Mouse (Mus musculus) liver, embryonic 11.5 days (tissue): Measurements from ENCODE around the gene Prpf39. TPM values are rescaled to one million over a fixed set of nuclear protein-coding genes. Genes with fewer than 3 reads are reported as not detected.

ENCODE experiments used
- ATAC-seq: fragments of 200-750 bp; cut with Nextera tagmentation; replicated peaks from 2 replicates; pipeline ENCODE4 v1.8.0; 2017; ENCODE audit warnings: moderate number of reproducible peaks, mild to moderate bottlenecking, moderate TSS enrichment, moderate library complexity; ENCODE audit not compliant: low FRiP score
- DNase-seq: peaks from one replicate; pipeline ENCODE4 v3.0.0-alpha.2; 2017; ENCODE audit warnings: low spot score
- H3K27ac ChIP-seq: fragments of 300-500 bp; sonication (generic); 2 replicates; pipeline ENCODE4 v1.5.1; 2014; ENCODE audit warnings: mild to moderate bottlenecking, low read depth, low read length, control low read depth
- H3K27me3 ChIP-seq: fragments of 300-500 bp; sonication (generic); replicated peaks from 2 replicates; pipeline ENCODE4 v1.6.1; 2014; ENCODE audit warnings: low read length, mixed read lengths; ENCODE audit not compliant: control insufficient read depth, insufficient read depth
- H3K36me3 ChIP-seq: fragments of 300-500 bp; sonication (generic); 2 replicates; pipeline ENCODE4 v1.6.1; 2014; ENCODE audit warnings: mild to moderate bottlenecking, low read length, moderate library complexity, mixed read lengths; ENCODE audit not compliant: control insufficient read depth, insufficient read depth
- H3K4me1 ChIP-seq: fragments of 300-500 bp; sonication (generic); replicated peaks from 2 replicates; pipeline ENCODE4 v1.6.1; 2014; ENCODE audit warnings: low read length, mixed read lengths; ENCODE audit not compliant: control insufficient read depth, insufficient read depth
- H3K4me2 ChIP-seq: fragments of 300-500 bp; sonication (generic); 2 replicates; pipeline ENCODE4 v1.6.1; 2014; ENCODE audit warnings: mild to moderate bottlenecking, control low read depth, moderate library complexity
- H3K4me3 ChIP-seq: fragments of 300-500 bp; sonication (generic); 2 replicates; pipeline ENCODE4 v1.5.1; 2014; ENCODE audit warnings: low read depth, low read length, control low read depth
- H3K9ac ChIP-seq: fragments of 300-500 bp; sonication (generic); 2 replicates; pipeline ENCODE4 v1.6.1; 2014; ENCODE audit warnings: low read depth, low read length, control low read depth
- H3K9me3 ChIP-seq: fragments of 300-500 bp; sonication (generic); 2 replicates; pipeline ENCODE4 v1.6.1; 2016; ENCODE audit warnings: low read length, inconsistent platforms, mixed read lengths; ENCODE audit not compliant: control insufficient read depth
- WGBS: fragments of 180-500 bp; shearing (Covaris S2); extraction: QIAGEN DNeasy Blood & Tissue Kit; methylation state at CpG from one replicate; pipeline ENCODE4 v1.1.7; 2014; 5-methylcytosine and 5-hydroxymethylcytosine counted together
- polyA plus RNA-seq: library from polyadenylated mRNA; unstranded; fragments of >200 nt; fragmentation: Nextera tagmentation; extraction: Ambion mirVana; gene quantifications from 2 replicates; pipeline ENCODE4 v1.2.1, GENCODE M21; 2014

The Prpf39 gene
- polyA plus RNA-seq, result 46.1 and 46.8 TPM in 2 replicates

DNA sequence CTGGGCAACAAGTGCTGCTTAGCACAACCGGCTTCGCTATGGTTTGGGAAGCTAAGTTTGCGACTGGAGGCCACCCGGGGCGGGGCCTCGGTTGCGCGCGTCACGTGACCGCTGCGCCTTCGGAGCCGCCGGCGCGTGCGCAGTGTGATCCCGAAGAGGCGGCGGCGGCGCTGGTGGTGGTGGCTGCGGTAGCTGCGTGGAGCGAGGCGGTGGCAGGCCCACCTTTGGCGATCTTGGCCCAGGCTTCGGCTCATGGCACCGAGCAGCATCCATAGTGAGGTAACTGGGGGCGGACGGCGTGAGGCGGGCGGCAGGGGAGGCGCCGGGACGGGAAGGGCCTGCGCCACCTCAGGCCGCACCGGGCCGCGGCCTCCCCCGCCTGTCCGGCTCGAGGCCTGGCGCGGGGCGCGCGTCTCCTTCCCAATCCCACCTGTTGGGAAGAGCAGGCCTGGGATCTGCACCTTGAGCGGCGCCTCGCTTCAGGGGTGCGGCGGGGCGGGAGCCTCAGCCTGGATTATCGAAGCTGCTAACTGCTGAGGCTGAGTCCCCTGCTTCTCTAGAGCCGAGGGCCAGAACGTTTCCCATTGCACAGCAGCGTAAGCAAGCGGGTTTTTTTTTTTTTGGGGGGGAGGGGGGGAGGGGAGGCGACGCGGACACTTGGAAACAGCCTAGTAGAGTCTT lies at the start of gene Prpf39:
Prpf39 (plus strand) TSS at position 144 of the 681 bp plus-strand sequence.
- no peaks in the 10 kb centered on the region for H3K27me3 ChIP-seq
- peak within 1 kb of the TSS; percentile 75 for H3K4me2 ChIP-seq
- peaks cover 13% of the 10 kb centered on the region; the same call in 1 of the 2 replicates for H3K4me1 ChIP-seq
- H3K27ac ChIP-seq, result peak within 1 kb of the TSS; percentile 82
- DNase-seq (peak; percentile 86), ATAC-seq (peak; percentile 94)
- no peaks in the 10 kb centered on the region for H3K36me3 ChIP-seq
- peak within 1 kb of the TSS; percentile 94 for H3K4me3 ChIP-seq
- H3K9me3 ChIP-seq, result no peaks in the 10 kb centered on the region
- under 1% methylated on average over 65 of the region's 65 CpGs for WGBS
- peak within 1 kb of the TSS; percentile 97 for H3K9ac ChIP-seq

DNA sequence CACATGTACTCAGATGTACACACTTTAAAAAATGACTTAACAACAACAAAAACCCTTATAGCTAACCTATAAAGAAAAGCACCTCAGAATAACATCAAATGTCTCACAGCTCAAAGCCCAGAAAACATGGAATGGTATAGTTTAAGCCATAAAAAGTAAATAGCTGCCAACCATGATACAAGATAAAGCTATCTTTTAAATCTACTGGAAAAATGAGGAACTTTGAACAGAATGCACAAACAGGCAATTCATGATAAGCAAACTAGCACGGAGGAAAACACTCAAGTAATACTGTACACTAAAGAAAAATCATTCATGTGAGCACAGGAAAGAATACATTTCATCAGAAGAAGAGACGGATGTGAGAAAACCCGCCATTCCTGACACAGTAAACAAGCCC lies 28.4 kb upstream of the Prpf39 start:
- no peak overlapping the region for H3K4me2 ChIP-seq
- DNase-seq (no peak), ATAC-seq (no peak)
- H3K27me3 ChIP-seq, result no peaks in the 10 kb centered on the region
- no peak overlapping the region for H3K4me3 ChIP-seq
- no peak overlapping the region for H3K27ac ChIP-seq
- no peaks in the 10 kb centered on the region for H3K4me1 ChIP-seq
- no peaks in the 10 kb centered on the region for H3K9me3 ChIP-seq
- no peak overlapping the region for H3K9ac ChIP-seq
- peaks cover 24% of the 10 kb centered on the region for H3K36me3 ChIP-seq
- 84% methylated on average over 3 of the region's 3 CpGs for WGBS

DNA sequence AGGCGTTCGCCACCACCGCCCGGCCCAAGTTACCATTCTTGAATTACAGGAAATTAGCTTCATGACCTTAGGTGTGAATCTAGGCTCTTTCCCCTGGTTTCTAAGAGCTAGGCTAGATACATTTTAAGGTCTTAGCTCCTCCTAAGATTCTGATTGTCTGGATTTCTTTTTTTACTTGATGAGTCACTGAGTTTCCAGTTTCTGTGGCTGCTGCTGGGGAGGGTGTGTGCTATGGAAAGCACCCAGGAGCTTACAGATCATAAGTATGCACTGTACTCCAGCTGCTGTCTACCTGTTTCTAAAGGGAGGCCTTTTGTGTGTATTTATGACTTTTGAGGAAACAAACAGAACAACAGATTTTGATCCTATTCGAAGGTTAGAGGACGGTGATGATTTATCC lies 13.3 kb upstream of the Prpf39 start:
- Histone ChIP-seq H3K4me3 (no peak overlapping the region), H3K27ac (no peak overlapping the region), H3K9ac (no peak overlapping the region), H3K36me3 (no peaks in the 10 kb centered on the region), H3K27me3 (no peaks in the 10 kb centered on the region), H3K4me2 (no peak overlapping the region), H3K4me1 (no peaks in the 10 kb centered on the region), H3K9me3 (no peaks in the 10 kb centered on the region)
- DNase-seq (no peak), ATAC-seq (no peak)
- 98% methylated on average over 6 of the region's 6 CpGs for whole genome bisulfite sequencing

DNA sequence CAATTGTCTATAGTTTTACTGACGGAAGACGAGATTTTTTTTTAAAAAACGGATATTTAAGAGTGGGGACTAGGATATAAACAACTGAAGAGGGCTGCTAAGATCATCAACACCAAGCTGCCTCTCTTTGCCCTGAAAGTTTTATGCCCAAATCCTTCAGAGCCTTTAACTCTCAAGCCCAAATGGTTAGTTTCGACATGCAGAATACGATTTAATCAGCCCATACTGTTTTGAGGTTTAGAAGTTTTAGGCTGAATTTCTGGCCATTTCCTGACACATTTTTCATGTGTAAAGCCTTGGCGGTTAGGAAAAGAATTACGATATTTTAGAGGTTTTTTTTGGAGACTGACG lies 319 bp upstream of the Prpf39 start:
- WGBS, result 48% methylated on average over 8 of the region's 8 CpGs
- Histone ChIP-seq H3K4me3 (peak overlapping the region; percentile 94), H3K9ac (peak overlapping the region; percentile 97), H3K27me3 (no peaks in the 10 kb centered on the region), H3K36me3 (no peaks in the 10 kb centered on the region), H3K4me1 (peaks cover 13% of the 10 kb centered on the region; the same call in 1 of the 2 replicates), H3K27ac (no peak overlapping the region), H3K9me3 (no peaks in the 10 kb centered on the region), H3K4me2 (peak overlapping the region; percentile 75)
- ATAC-seq, result peak; percentile 21; the same call in 1 of the 2 replicates
- no peak for DNase-seq

DNA sequence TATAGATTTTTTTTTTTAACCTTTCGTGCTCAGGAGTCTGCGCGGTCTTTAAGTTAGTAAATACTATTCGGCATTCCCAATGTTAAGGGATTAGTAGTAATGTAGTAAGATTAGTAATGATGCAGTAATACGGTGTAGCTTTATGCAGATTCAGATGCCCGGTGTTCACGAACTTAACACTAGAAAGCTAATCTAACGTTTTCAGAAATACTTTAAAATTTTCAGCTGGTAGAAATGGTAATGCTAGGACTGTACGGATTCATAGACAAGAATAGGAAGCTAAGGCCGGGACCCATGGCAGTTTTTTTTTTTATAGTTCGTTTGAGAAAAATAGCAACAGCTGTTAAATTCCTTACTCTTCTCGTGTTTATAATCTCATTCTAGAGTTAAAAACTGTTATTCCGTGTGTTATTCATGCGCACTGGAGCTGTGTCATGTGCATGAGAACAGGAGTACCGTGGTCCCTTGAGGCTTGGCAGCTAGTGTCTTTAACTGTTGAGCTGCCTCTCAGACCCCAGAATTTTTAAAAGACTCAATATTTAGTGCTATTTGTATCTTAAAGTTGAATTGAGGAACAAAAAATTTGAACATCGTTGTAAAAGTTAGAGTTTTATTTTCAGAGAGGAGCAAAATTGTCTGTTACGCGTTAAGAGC lies 886 bp downstream of the Prpf39 start:
- peak overlapping the region; percentile 94 for H3K4me3 ChIP-seq
- no peaks in the 10 kb centered on the region for H3K9me3 ChIP-seq
- H3K36me3 ChIP-seq, result no peaks in the 10 kb centered on the region
- 14% methylated on average over 18 of the region's 18 CpGs for WGBS
- peak overlapping the region; percentile 75 for H3K4me2 ChIP-seq
- H3K27ac ChIP-seq, result no peak overlapping the region
- DNase-seq, result no peak
- H3K27me3 ChIP-seq, result no peaks in the 10 kb centered on the region
- no peak for ATAC-seq
- peak overlapping the region; percentile 97 for H3K9ac ChIP-seq
- peaks cover 13% of the 10 kb centered on the region; the same call in 1 of the 2 replicates for H3K4me1 ChIP-seq

DNA sequence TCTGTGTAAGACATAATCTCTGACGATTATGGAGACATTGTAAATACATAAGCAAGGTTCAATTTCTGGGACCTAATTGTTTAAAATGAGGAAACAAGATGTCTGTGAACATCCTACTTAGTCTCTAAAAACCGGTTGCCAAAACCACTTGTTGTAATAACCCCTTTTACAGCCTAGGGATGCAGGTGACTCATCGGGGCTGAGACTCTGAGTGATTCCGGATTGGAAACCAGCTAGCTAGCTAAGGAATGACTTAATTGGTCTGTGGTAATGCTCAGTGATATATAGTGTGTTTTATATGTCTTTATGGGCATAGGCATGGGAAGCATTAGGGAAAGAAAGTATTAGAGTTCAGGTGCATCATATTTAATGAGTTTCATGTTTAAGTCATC lies 1.4 kb downstream of the Prpf39 start:
- Histone ChIP-seq H3K4me2 (peak overlapping the region; percentile 75), H3K9me3 (no peaks in the 10 kb centered on the region), H3K36me3 (no peaks in the 10 kb centered on the region), H3K27ac (no peak overlapping the region), H3K4me3 (peak overlapping the region; percentile 94), H3K4me1 (peaks cover 13% of the 10 kb centered on the region; the same call in 1 of the 2 replicates), H3K27me3 (no peaks in the 10 kb centered on the region), H3K9ac (peak overlapping the region; percentile 45; the same call in 1 of the 2 replicates)
- DNase-seq (no peak), ATAC-seq (no peak)
- WGBS, result 30% methylated on average over 4 of the region's 4 CpGs

DNA sequence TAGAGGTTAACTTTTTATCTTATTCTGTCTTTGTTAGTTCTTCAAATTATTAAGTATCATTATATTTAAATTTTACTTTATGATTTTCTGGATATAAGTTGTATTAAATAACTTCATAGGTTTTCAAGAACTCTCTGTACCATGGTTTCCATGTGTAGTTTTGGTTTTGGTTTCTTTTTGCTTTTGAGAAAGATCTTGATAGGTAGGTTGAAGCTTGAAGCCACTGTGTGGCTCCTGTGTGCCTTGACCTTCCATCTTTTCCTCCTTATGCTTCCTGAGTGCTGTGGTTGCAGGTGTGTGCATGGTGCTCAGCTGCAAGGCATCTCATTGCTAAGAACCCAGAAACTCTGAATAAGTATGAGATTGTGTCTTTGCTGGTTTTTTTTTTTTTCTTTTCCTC lies 12.7 kb downstream of the Prpf39 start:
- Histone ChIP-seq H3K4me3 (no peak overlapping the region), H3K4me2 (no peak overlapping the region), H3K27ac (no peak overlapping the region), H3K27me3 (no peaks in the 10 kb centered on the region), H3K4me1 (no peaks in the 10 kb centered on the region), H3K9ac (no peak overlapping the region), H3K9me3 (no peaks in the 10 kb centered on the region), H3K36me3 (peaks cover 16% of the 10 kb centered on the region; the same call in 1 of the 2 replicates)
- ATAC-seq, result no peak
- no peak for DNase-seq

DNA sequence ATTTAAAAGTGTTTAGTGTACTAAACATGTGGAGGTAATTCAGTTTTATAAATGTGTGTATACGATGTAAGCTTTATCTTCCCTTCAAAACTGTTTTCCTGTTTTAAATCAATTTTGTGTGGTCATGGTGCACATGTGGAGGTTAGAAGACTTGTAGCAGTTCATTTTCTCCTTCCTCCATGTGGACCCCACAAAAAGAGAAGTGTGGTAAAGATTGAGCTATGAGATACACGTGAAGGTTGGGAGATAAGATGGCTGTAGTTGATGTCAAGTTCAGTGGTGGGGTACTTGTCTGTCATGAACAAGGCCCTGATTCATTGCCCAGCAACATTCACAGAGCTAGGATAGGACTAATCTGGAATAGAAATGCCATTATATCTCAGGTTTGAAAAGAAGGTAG lies 22.1 kb downstream of the Prpf39 start:
- no peak overlapping the region for H3K9ac ChIP-seq
- no peak for ATAC-seq
- WGBS, result 60% methylated on average over 2 of the region's 2 CpGs
- DNase-seq, result no peak
- no peak overlapping the region for H3K27ac ChIP-seq
- H3K4me1 ChIP-seq, result no peaks in the 10 kb centered on the region
- H3K27me3 ChIP-seq, result no peaks in the 10 kb centered on the region
- no peak overlapping the region for H3K4me2 ChIP-seq
- H3K36me3 ChIP-seq, result peaks cover 17% of the 10 kb centered on the region
- H3K4me3 ChIP-seq, result no peak overlapping the region
- no peaks in the 10 kb centered on the region for H3K9me3 ChIP-seq

DNA sequence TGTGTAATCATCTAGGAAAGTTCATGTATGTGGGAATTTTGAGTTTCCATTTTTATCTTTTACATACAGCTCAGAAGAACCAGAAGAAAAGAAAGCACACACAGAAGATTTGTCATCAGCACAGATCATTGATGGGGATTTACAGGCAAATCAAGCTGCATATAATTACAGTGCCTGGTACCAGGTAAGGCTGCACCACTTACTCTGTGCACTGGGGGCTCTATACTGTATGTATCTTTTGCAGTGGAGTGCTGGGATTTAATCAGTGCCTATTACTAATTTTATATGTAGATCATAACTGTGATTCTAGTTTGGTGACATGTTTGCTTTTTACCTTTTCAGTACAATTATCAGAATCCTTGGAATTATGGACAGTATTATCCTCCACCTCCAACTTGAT lies 24.9 kb downstream of the Prpf39 start:
- Histone ChIP-seq H3K27me3 (no peaks in the 10 kb centered on the region), H3K4me1 (no peaks in the 10 kb centered on the region), H3K4me3 (no peak overlapping the region), H3K4me2 (no peak overlapping the region), H3K9ac (no peak overlapping the region), H3K27ac (no peak overlapping the region), H3K9me3 (no peaks in the 10 kb centered on the region), H3K36me3 (peaks cover 19% of the 10 kb centered on the region)
- DNase-seq, result no peak
- no peak for ATAC-seq
